Mouse (Mus musculus): ENCODE measurements around the gene Ptprg.

The Ptprg gene

GRCm38 (mm10) chr14:11620314-11620713 lies 67.0 kb downstream of the Ptprg start:
- no peak for DNase-seq

GRCm38 (mm10) chr14:11620962-11621568 lies 67.7 kb downstream of the Ptprg start:
- no peak for DNase-seq

GRCm38 (mm10) chr14:11623576-11623975 lies 70.2 kb downstream of the Ptprg start:
- no peak for DNase-seq

- no peak for DNase-seq
These were observed 77.4 kb downstream of the Ptprg start for GRCm38 (mm10) chr14:11630736-11631135.

GRCm38 (mm10) chr14:11631505-11631904 lies 78.2 kb downstream of the Ptprg start:
- no peak for DNase-seq

- no peak for DNase-seq
These were observed 84.3 kb downstream of the Ptprg start for GRCm38 (mm10) chr14:11637673-11638072.

GRCm38 (mm10) chr14:11639366-11639765 lies 86.0 kb downstream of the Ptprg start:
- no peak for DNase-seq

- no peak for DNase-seq
These were observed 87.0 kb downstream of the Ptprg start for GRCm38 (mm10) chr14:11640372-11640771.

- DNase-seq, result no peak
These were observed 87.7 kb downstream of the Ptprg start for GRCm38 (mm10) chr14:11640996-11641395.

GRCm38 (mm10) chr14:11642977-11643376 lies 89.6 kb downstream of the Ptprg start:
- DNase-seq, result no peak

GRCm38 (mm10) chr14:11657374-11657773 lies 104.0 kb downstream of the Ptprg start:
- no peak for DNase-seq

- no peak for DNase-seq
These were observed 110.4 kb downstream of the Ptprg start for GRCm38 (mm10) chr14:11663661-11664215.

- DNase-seq, result no peak
These were observed 111.0 kb downstream of the Ptprg start for GRCm38 (mm10) chr14:11664302-11664701.

GRCm38 (mm10) chr14:11665046-11665445 lies 111.7 kb downstream of the Ptprg start:
- no peak for DNase-seq

- no peak for DNase-seq
These were observed 114.4 kb downstream of the Ptprg start for GRCm38 (mm10) chr14:11667762-11668161.

- DNase-seq, result no peak
These were observed 117.5 kb downstream of the Ptprg start for GRCm38 (mm10) chr14:11670847-11671246.

- DNase-seq, result no peak
These were observed 119.7 kb downstream of the Ptprg start for GRCm38 (mm10) chr14:11672981-11673547.

GRCm38 (mm10) chr14:11678201-11678600 lies 124.9 kb downstream of the Ptprg start:
- no peak for DNase-seq

- no peak for DNase-seq
These were observed 126.4 kb downstream of the Ptprg start for GRCm38 (mm10) chr14:11679741-11680140.

- no peak for DNase-seq
These were observed 127.3 kb downstream of the Ptprg start for GRCm38 (mm10) chr14:11680621-11681020.

GRCm38 (mm10) chr14:11682441-11682840 lies 129.1 kb downstream of the Ptprg start:
- no peak for DNase-seq

- DNase-seq, result no peak
These were observed 130.2 kb downstream of the Ptprg start for GRCm38 (mm10) chr14:11683386-11684081.

GRCm38 (mm10) chr14:11684104-11684503 lies 130.8 kb downstream of the Ptprg start:
- no peak for DNase-seq

- no peak for DNase-seq
These were observed 134.2 kb downstream of the Ptprg start for GRCm38 (mm10) chr14:11687541-11687940.

Data from thymus, adult 18-20 months (tissue).